Mouse (Mus musculus) heart, postnatal 0 days (tissue): Measurements from ENCODE around the gene Bax.

Source experiments
- CTCF ChIP-seq: IDR thresholded peaks from 2 replicates; pipeline ENCODE4 v1.5.1; 2016; ENCODE audit warnings: antibody characterized with exemption, control low read depth, low read depth
- EP300 ChIP-seq: IDR thresholded peaks from 2 replicates; pipeline ENCODE4 v1.6.1; 2016; ENCODE audit warnings: antibody characterized with exemption, low read depth

GRCm38 (mm10) chr7:45446589-45446988 is 20.1 kb downstream of the Bax start:
- no peak for TF ChIP-seq EP300
- no peak for TF ChIP-seq CTCF
